Mouse (Mus musculus): ENCODE measurements at regions not wholly inside any gene's neighbourhood (a gene's known extent, or its start where the extent isn't known, plus 50 kb on each side); places are given as distances from the start of the nearest gene placed in this dataset.

DNA sequence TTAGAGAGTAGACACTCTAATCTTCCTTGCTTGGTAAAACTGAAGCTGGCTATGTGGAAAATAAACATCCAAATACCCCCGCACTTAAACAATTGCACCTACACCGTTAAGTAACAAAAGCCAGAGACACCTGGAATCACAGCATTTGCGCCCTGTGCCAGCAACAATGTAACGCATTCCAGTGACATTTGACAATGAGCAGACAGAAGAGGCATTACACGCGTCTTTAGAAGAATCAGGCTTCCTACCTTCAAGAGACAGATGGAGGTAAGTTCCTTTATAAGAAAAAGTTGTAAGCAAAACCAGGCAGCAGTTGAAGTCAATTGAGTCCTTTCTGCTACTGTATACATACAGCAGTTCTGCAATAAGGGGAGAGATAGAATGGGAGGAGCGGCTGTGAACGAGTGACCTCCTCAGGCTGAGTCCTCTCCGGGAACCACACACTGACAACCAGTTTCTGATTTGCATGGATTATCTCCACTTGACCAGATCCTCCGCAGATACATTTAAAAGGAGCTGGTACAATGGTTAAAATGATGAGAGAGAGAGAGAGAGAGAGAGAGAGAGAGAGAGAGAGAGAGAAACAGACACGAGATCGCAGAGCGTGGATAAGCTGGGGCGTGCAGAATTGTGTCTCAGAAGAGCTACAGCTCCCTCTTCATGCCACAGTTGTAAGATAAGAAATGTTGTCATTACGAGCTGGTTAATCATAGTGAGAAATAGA is 454.7 kb upstream of the Adgrl2 start:
- Histone ChIP-seq H3K4me1 (ENCODE audit: control insufficient read depth, insufficient read depth, low read depth, low read length) (no peaks in the 10 kb centered on the region), H3K27ac (ENCODE audit: low read depth, low read length) (peak overlapping the region; percentile 64), H3K9ac (ENCODE audit: low read depth, low read length) (peak overlapping the region; percentile 66), H3K4me2 (ENCODE audit: low read length) (peak overlapping the region; percentile 62), H3K27me3 (replicated peaks; ENCODE audit: control insufficient read depth, insufficient read depth, low read length) (no peaks in the 10 kb centered on the region), H3K9me3 (ENCODE audit: control insufficient read depth, low read length) (no peaks in the 10 kb centered on the region), H3K4me3 (ENCODE audit: low read length) (peak overlapping the region; percentile 48), H3K36me3 (ENCODE audit: control insufficient read depth, insufficient read depth, low read length) (no peaks in the 10 kb centered on the region)
- WGBS = 5% methylated on average over 15 of the region's 15 CpGs
- ATAC-seq = peak; percentile 92

GRCm38 (mm10) chr3:149444377-149444776 is 454.0 kb upstream of the Adgrl2 start:
- whole genome bisulfite sequencing = 52% methylated on average over 8 of the region's 8 CpGs

GRCm38 (mm10) chr3:149441227-149441626 is 450.9 kb upstream of the Adgrl2 start:
- Histone ChIP-seq H3K9me3 (ENCODE audit: control insufficient read depth, low read length) (no peaks in the 10 kb centered on the region), H3K27ac (ENCODE audit: low read depth, low read length) (no peak overlapping the region), H3K36me3 (ENCODE audit: control insufficient read depth, insufficient read depth, low read length) (no peaks in the 10 kb centered on the region), H3K4me2 (ENCODE audit: low read length) (no peak overlapping the region), H3K27me3 (replicated peaks; ENCODE audit: control insufficient read depth, insufficient read depth, low read length) (no peaks in the 10 kb centered on the region), H3K9ac (ENCODE audit: low read depth, low read length) (no peak overlapping the region), H3K4me3 (ENCODE audit: low read length) (no peak overlapping the region), H3K4me1 (ENCODE audit: control insufficient read depth, insufficient read depth, low read depth, low read length) (no peaks in the 10 kb centered on the region)
- ATAC-seq = no peak

More at GRCm38 (mm10) chr3:149444377-149444776, 454.0 kb upstream of the Adgrl2 start:
- Histone ChIP-seq H3K36me3 (ENCODE audit: control insufficient read depth, insufficient read depth, low read length) (no peaks in the 10 kb centered on the region), H3K9ac (ENCODE audit: low read depth, low read length) (no peak overlapping the region; the same call in 1 of the 2 replicates), H3K4me2 (ENCODE audit: low read length) (peak overlapping the region; percentile 62), H3K27ac (ENCODE audit: low read depth, low read length) (no peak overlapping the region), H3K4me3 (ENCODE audit: low read length) (peak overlapping the region; percentile 48), H3K9me3 (ENCODE audit: control insufficient read depth, low read length) (no peaks in the 10 kb centered on the region), H3K4me1 (ENCODE audit: control insufficient read depth, insufficient read depth, low read depth, low read length) (no peaks in the 10 kb centered on the region), H3K27me3 (replicated peaks; ENCODE audit: control insufficient read depth, insufficient read depth, low read length) (no peaks in the 10 kb centered on the region)
- ATAC-seq = no peak

DNA sequence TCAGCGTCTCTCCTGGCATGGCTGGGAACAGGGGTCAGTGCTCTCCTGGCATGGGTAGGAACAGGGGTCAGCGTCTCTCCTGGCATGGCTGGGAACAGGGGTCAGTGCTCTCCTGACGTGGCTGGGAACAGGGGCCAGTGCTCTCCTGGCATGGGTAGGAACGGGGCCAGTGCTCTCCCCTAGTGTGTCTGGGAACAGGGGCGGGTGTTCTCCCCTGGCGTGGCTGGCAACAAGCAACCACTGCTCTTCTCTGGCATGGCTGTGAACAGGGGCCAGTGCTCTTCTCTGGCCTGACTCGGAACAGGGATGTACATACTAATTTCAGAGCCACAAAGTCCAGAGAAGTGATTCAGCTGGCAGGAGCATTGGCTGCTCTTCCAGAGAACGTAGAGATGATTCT is 447.4 kb upstream of the Adgrl2 start:
- Histone ChIP-seq H3K27me3 (replicated peaks; ENCODE audit: control insufficient read depth, insufficient read depth, low read length) (no peaks in the 10 kb centered on the region), H3K4me1 (ENCODE audit: control insufficient read depth, insufficient read depth, low read depth, low read length) (no peaks in the 10 kb centered on the region), H3K36me3 (ENCODE audit: control insufficient read depth, insufficient read depth, low read length) (no peaks in the 10 kb centered on the region), H3K9me3 (ENCODE audit: control insufficient read depth, low read length) (no peaks in the 10 kb centered on the region), H3K9ac (ENCODE audit: low read depth, low read length) (no peak overlapping the region), H3K4me3 (ENCODE audit: low read length) (no peak overlapping the region), H3K4me2 (ENCODE audit: low read length) (no peak overlapping the region), H3K27ac (ENCODE audit: low read depth, low read length) (no peak overlapping the region)
- WGBS = 79% methylated on average over 8 of the region's 8 CpGs
- ATAC-seq = peak; percentile 56; the same call in 1 of the 2 replicates

DNA sequence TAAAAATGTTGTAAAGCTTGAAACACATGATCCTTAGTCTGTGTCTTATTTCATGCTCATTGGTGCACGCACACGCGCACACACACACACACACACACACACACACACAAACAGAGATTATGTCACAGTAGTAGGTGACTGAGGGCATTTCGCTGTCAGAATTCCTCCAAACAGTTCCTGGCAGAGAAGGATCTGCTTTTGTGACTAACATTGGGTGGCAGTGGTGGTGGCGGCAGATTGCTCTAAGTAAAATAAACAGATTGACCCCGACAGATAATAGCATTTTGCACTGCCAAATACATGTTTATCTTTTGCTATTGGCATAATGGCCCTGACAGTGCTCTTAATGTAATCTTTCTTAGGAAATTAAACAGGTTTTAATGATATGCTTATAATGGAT is 446.6 kb upstream of the Adgrl2 start:
- H3K27ac ChIP-seq (ENCODE audit: low read depth, low read length) = no peak overlapping the region
- no peaks in the 10 kb centered on the region for H3K27me3 ChIP-seq (replicated peaks; ENCODE audit: control insufficient read depth, insufficient read depth, low read length)
- no peaks in the 10 kb centered on the region for H3K4me1 ChIP-seq (ENCODE audit: control insufficient read depth, insufficient read depth, low read depth, low read length)
- no peaks in the 10 kb centered on the region for H3K36me3 ChIP-seq (ENCODE audit: control insufficient read depth, insufficient read depth, low read length)
- no peak overlapping the region for H3K9ac ChIP-seq (ENCODE audit: low read depth, low read length)
- 80% methylated on average over 6 of the region's 6 CpGs for WGBS
- ATAC-seq = no peak
- no peak overlapping the region for H3K4me3 ChIP-seq (ENCODE audit: low read length)
- no peak overlapping the region for H3K4me2 ChIP-seq (ENCODE audit: low read length)
- no peaks in the 10 kb centered on the region for H3K9me3 ChIP-seq (ENCODE audit: control insufficient read depth, low read length)

DNA sequence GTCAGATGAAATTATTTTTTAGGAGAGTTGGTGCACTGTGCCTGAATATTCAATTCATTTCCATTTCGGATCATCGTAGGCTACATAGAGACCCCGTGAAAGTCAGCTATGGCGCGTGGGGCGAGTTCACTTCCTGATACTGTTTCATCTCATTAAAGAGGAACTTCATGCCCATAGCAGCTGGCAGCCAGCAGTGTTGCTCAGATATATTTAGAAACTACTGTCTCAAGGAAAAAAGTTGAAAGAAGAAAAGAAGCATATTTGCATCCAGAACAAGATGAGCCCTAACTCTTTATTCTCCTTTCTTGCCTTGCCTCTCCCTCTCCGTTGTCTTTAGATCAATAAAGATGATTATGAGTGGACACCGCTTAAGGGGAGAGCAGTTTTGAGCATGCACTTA is 446.1 kb upstream of the Adgrl2 start:
- Histone ChIP-seq H3K4me3 (ENCODE audit: low read length) (no peak overlapping the region), H3K9ac (ENCODE audit: low read depth, low read length) (no peak overlapping the region), H3K4me2 (ENCODE audit: low read length) (no peak overlapping the region), H3K4me1 (ENCODE audit: control insufficient read depth, insufficient read depth, low read depth, low read length) (no peaks in the 10 kb centered on the region), H3K27ac (ENCODE audit: low read depth, low read length) (no peak overlapping the region), H3K36me3 (ENCODE audit: control insufficient read depth, insufficient read depth, low read length) (no peaks in the 10 kb centered on the region), H3K27me3 (replicated peaks; ENCODE audit: control insufficient read depth, insufficient read depth, low read length) (no peaks in the 10 kb centered on the region), H3K9me3 (ENCODE audit: control insufficient read depth, low read length) (no peaks in the 10 kb centered on the region)
- WGBS = 86% methylated on average over 8 of the region's 8 CpGs
- ATAC-seq = no peak

GRCm38 (mm10) chr3:149431795-149432194 is 441.4 kb upstream of the Adgrl2 start:
- no peak overlapping the region for H3K27ac ChIP-seq (ENCODE audit: low read depth, low read length)
- H3K4me3 ChIP-seq (ENCODE audit: low read length) = no peak overlapping the region
- H3K4me1 ChIP-seq (ENCODE audit: control insufficient read depth, insufficient read depth, low read depth, low read length) = no peaks in the 10 kb centered on the region
- no peaks in the 10 kb centered on the region for H3K36me3 ChIP-seq (ENCODE audit: control insufficient read depth, insufficient read depth, low read length)
- H3K9me3 ChIP-seq (ENCODE audit: control insufficient read depth, low read length) = no peaks in the 10 kb centered on the region
- ATAC-seq = no peak
- no peak overlapping the region for H3K4me2 ChIP-seq (ENCODE audit: low read length)
- no peaks in the 10 kb centered on the region for H3K27me3 ChIP-seq (replicated peaks; ENCODE audit: control insufficient read depth, insufficient read depth, low read length)
- no peak overlapping the region for H3K9ac ChIP-seq (ENCODE audit: low read depth, low read length)
- WGBS = 94% methylated on average over 10 of the region's 10 CpGs

- Histone ChIP-seq H3K9ac (ENCODE audit: low read depth, low read length) (no peak overlapping the region), H3K4me2 (ENCODE audit: low read length) (peak overlapping the region; percentile 1; the same call in 1 of the 2 replicates), H3K4me3 (ENCODE audit: low read length) (no peak overlapping the region), H3K27me3 (replicated peaks; ENCODE audit: control insufficient read depth, insufficient read depth, low read length) (no peaks in the 10 kb centered on the region), H3K9me3 (ENCODE audit: control insufficient read depth, low read length) (no peaks in the 10 kb centered on the region), H3K36me3 (ENCODE audit: control insufficient read depth, insufficient read depth, low read length) (no peaks in the 10 kb centered on the region), H3K27ac (ENCODE audit: low read depth, low read length) (no peak overlapping the region), H3K4me1 (ENCODE audit: control insufficient read depth, insufficient read depth, low read depth, low read length) (no peaks in the 10 kb centered on the region)
- 58% methylated on average over 18 of the region's 18 CpGs for WGBS
- no peak for ATAC-seq
Observed at GRCm38 (mm10) chr3:149426023-149426759, 435.8 kb upstream of the Adgrl2 start.

DNA sequence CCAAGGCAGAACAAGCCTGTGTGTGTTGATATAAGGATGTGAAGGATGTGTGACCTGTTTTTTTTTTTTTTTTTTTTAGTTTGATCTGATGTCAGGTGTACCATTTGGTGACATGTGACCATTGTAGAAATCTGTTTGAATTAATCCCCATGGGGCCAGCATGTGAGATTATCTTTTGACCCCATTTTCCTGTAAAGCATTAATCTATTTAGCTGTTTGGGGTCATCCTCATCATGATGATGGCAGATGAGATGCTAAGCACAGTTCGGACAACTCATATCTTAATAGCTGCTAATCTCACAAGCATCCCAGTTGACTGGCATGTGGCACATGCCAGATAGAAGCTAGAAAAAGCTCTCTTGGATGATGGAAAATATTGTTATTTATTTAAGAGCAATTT is 434.0 kb upstream of the Adgrl2 start:
- Histone ChIP-seq H3K4me3 (ENCODE audit: low read length) (no peak overlapping the region), H3K9me3 (ENCODE audit: control insufficient read depth, low read length) (no peaks in the 10 kb centered on the region), H3K27me3 (replicated peaks; ENCODE audit: control insufficient read depth, insufficient read depth, low read length) (no peaks in the 10 kb centered on the region), H3K9ac (ENCODE audit: low read depth, low read length) (no peak overlapping the region), H3K36me3 (ENCODE audit: control insufficient read depth, insufficient read depth, low read length) (no peaks in the 10 kb centered on the region), H3K27ac (ENCODE audit: low read depth, low read length) (no peak overlapping the region), H3K4me2 (ENCODE audit: low read length) (no peak overlapping the region), H3K4me1 (ENCODE audit: control insufficient read depth, insufficient read depth, low read depth, low read length) (no peaks in the 10 kb centered on the region)
- no peak for ATAC-seq
- 74% methylated on average over 1 of the region's 1 CpGs for WGBS
